Mouse (Mus musculus): ENCODE results near the gene Pign.

GRCm38 (mm10) chr1:105712822-105713221, 49.3 kb upstream of the Pign start:
- TF ChIP-seq CTCF (IDR thresholded peaks at IDR 0.05; ENCODE audit: low read depth, low read length) (no peak), EP300 (IDR thresholded peaks at IDR 0.05; ENCODE audit: insufficient read depth, low read depth, low read length) (no peak)
